Mouse (Mus musculus) liver, postnatal 0 days (tissue): ENCODE results near the gene Chst15. TPM values are rescaled to one million over a fixed set of nuclear protein-coding genes. Genes with fewer than 3 reads are reported as not detected.

ENCODE experiments used
- ATAC-seq: fragments of 200-750 bp; cut with Nextera tagmentation; 2 replicates; pipeline ENCODE4 v1.8.0; 2017; ENCODE audit warnings: mild to moderate bottlenecking, moderate library complexity
- DNase-seq: peaks from one replicate; pipeline ENCODE4 v3.0.0-alpha.2; 2016
- H3K27ac ChIP-seq: fragments of 300-500 bp; sonication (generic); 2 replicates; pipeline ENCODE4 v1.5.1; 2014; ENCODE audit warnings: antibody characterized with exemption, moderate library complexity, mild to moderate bottlenecking, low read depth
- H3K27me3 ChIP-seq: fragments of 300-500 bp; sonication (generic); 2 replicates; pipeline ENCODE4 v1.6.1; 2014; ENCODE audit warnings: low read length, control low read depth, mixed read lengths; ENCODE audit not compliant: insufficient read depth
- H3K36me3 ChIP-seq: fragments of 300-500 bp; sonication (generic); replicated peaks from 2 replicates; pipeline ENCODE4 v1.6.1; 2014; ENCODE audit warnings: mild to moderate bottlenecking, control low read depth, low read length, moderate library complexity, mixed read lengths; ENCODE audit not compliant: insufficient read depth
- H3K4me1 ChIP-seq: fragments of 300-500 bp; sonication (generic); 2 replicates; pipeline ENCODE4 v1.6.1; 2014; ENCODE audit warnings: antibody characterized with exemption, mild to moderate bottlenecking, control low read depth; ENCODE audit not compliant: insufficient read depth
- H3K4me2 ChIP-seq: fragments of 300-500 bp; sonication (generic); 2 replicates; pipeline ENCODE4 v1.6.1; 2014; ENCODE audit warnings: low read depth, mild to moderate bottlenecking, low read length, moderate library complexity, mixed read lengths
- H3K4me3 ChIP-seq: fragments of 300-500 bp; sonication (generic); 2 replicates; pipeline ENCODE4 v1.5.1; 2014; ENCODE audit warnings: low read depth, low read length
- H3K9ac ChIP-seq: fragments of 300-500 bp; sonication (generic); replicated peaks from 2 replicates; pipeline ENCODE4 v1.6.1; 2014; ENCODE audit warnings: mild to moderate bottlenecking, moderate library complexity
- H3K9me3 ChIP-seq: fragments of 300-500 bp; sonication (generic); 2 replicates; pipeline ENCODE4 v1.6.1; 2016; ENCODE audit warnings: mild to moderate bottlenecking, control low read depth, low read length, mixed read lengths
- CTCF ChIP-seq: sonication (generic); IDR thresholded peaks from 2 replicates; pipeline ENCODE4 v1.5.1; 2016; ENCODE audit warnings: antibody characterized with exemption, low read depth
- EP300 ChIP-seq: IDR thresholded peaks from 2 replicates; pipeline ENCODE4 v1.6.1; 2016; ENCODE audit warnings: antibody characterized with exemption, low read depth, mild to moderate bottlenecking
- WGBS: fragments of 180-500 bp; shearing (Covaris S2); extraction: QIAGEN DNeasy Blood & Tissue Kit; methylation state at CpG from one replicate; pipeline ENCODE4 v1.1.7; 2014; ENCODE audit not compliant: insufficient replicate concordance; 5-methylcytosine and 5-hydroxymethylcytosine counted together
- polyA plus RNA-seq: library from polyadenylated mRNA; unstranded; fragments of >200 nt; fragmentation: Nextera tagmentation; extraction: Ambion mirVana; gene quantifications from 2 replicates; pipeline ENCODE4 v1.2.1, GENCODE M21; 2015

Gene Chst15
- polyA plus RNA-seq, 1 experiment from 2014 or later: 5.4 TPM

DNA sequence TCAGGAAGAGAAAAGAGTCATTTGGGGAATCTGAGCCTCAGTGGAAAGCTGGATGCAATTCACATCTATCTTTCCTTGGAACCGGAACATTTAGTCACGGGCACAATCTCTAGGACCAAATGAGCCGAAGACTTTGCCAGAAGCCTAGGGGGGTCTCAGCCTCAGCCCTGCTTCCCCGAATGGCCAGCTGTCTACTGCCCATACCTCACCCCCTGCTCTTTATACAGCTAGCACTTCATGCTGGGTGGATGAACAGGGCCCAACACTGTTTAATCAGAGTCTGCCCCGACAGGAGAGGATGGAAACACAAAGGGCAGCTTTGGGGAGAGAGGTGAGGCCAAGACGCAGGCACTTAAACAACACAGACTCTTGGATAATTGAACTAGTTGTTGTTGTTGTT is 53.8 kb downstream of the Chst15 start:
- no peak for TF ChIP-seq CTCF
- no peak for TF ChIP-seq EP300
- DNase-seq (no peak), ATAC-seq (no peak)
- Histone ChIP-seq H3K4me2 (no peak overlapping the region), H3K9ac (no peak overlapping the region), H3K9me3 (no peaks in the 10 kb centered on the region), H3K27me3 (no peaks in the 10 kb centered on the region), H3K27ac (no peak overlapping the region), H3K4me1 (peaks cover 5% of the 10 kb centered on the region), H3K4me3 (no peak overlapping the region), H3K36me3 (peaks cover 24% of the 10 kb centered on the region)
- WGBS: 80% methylated on average over 6 of the region's 6 CpGs

DNA sequence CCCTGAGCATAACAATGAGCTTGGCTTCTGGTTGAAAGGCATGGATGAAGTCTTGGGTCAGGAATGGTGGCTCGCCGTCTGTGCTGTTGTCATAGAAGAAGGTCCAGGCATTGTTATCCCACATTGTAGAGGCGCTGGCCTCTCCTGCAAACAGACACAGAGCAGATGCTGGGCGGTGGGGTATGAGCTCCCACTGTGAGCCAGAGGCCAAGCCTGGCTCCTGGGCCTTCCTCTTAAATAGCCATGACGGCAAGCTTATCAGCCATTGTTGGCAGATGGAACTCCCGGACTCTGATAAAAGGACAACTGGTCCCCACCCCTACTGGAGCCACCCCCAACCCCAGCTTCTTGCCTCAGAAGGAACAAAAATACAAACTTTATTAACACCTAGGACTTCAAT is 54.3 kb downstream of the Chst15 start:
- DNase-seq (peak; percentile 19), ATAC-seq (peak; percentile 37; the same call in 1 of the 2 replicates)
- H3K27me3 ChIP-seq: no peaks in the 10 kb centered on the region
- peaks cover 5% of the 10 kb centered on the region for H3K4me1 ChIP-seq
- peak overlapping the region; percentile 38; the same call in 1 of the 2 replicates for H3K4me2 ChIP-seq
- WGBS: 56% methylated on average over 6 of the region's 6 CpGs
- H3K4me3 ChIP-seq: no peak overlapping the region
- peaks cover 22% of the 10 kb centered on the region for H3K36me3 ChIP-seq
- H3K27ac ChIP-seq: no peak overlapping the region
- TF ChIP-seq EP300 (no peak), CTCF (no peak)
- H3K9me3 ChIP-seq: no peaks in the 10 kb centered on the region
- no peak overlapping the region for H3K9ac ChIP-seq

DNA sequence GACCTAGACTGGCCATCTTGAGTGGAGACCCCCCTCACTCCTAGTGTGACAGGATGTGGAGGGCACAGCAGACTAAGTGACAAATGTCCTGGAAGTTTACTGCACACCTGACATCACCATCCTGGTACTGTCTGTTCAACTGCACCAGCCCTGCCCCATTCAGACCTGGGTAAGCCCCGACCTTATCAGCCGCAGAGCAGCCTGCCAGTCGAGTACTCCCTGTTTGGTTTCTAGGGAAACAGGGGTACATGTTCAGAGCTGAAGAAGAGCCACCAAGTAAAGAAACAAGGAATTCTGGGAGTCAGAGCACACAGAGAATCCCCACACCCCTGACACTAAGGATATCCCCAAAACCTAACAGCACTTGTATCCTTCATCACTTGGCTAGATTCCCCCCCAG is 55.1 kb downstream of the Chst15 start:
- H3K27me3 ChIP-seq: no peaks in the 10 kb centered on the region
- 35% methylated on average over 3 of the region's 3 CpGs for WGBS
- H3K4me3 ChIP-seq: no peak overlapping the region
- H3K9ac ChIP-seq: no peak overlapping the region
- TF ChIP-seq CTCF: no peak
- TF ChIP-seq EP300: peak; percentile 67; the same call in 1 of the 2 replicates
- peak overlapping the region; percentile 38 for H3K4me2 ChIP-seq
- DNase-seq: peak; percentile 47
- H3K36me3 ChIP-seq: peaks cover 20% of the 10 kb centered on the region
- H3K9me3 ChIP-seq: no peaks in the 10 kb centered on the region
- no peak overlapping the region for H3K27ac ChIP-seq
- H3K4me1 ChIP-seq: peaks cover 5% of the 10 kb centered on the region
- peak; percentile 92 for ATAC-seq

DNA sequence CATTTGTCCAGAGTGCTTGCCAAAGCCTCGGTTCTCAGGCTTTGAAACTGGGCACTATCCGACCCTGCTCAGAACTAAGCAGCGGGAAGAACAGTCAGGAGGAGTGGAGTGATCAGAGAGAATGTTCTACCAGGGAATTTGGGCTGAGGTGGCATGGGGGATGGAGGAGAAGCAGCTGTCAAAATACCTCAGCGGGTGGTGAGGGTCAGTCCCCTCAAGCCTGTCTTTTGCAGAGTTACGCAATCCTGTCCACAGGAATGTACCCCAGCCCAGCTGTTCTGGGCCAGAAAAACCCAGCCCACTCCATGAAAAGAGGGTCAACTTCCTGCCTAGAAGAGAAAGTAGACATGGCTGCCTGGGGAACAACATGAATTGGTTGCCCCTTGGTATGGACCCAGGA is 56.4 kb downstream of the Chst15 start:
- Histone ChIP-seq H3K36me3 (peaks cover 17% of the 10 kb centered on the region), H3K4me1 (peaks cover 5% of the 10 kb centered on the region), H3K4me3 (no peak overlapping the region), H3K9me3 (no peaks in the 10 kb centered on the region), H3K9ac (no peak overlapping the region), H3K27ac (no peak overlapping the region), H3K4me2 (no peak overlapping the region), H3K27me3 (no peaks in the 10 kb centered on the region)
- TF ChIP-seq EP300: no peak
- no peak for TF ChIP-seq CTCF
- WGBS: 70% methylated on average over 5 of the region's 5 CpGs
- DNase-seq (no peak), ATAC-seq (no peak)

DNA sequence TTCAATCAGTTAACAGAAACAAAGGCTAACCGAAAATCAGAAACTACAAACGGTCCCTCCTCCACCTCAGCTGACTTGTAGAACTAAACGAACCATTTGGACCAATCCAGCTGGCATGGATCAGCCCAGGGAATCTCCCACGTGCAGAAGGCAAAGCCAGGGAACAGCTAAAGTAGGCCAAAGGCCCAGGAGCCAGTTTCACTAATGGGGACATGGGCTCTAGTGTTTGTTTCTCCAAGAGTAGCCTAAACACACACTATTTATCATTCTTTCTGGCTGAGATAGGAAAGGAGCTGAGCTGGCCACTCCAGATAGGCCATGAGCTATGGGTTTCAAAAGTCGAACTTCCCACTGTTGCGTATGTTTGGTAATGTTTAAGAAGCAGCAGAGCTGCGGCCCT is 58.2 kb downstream of the Chst15 start:
- DNase-seq: no peak

DNA sequence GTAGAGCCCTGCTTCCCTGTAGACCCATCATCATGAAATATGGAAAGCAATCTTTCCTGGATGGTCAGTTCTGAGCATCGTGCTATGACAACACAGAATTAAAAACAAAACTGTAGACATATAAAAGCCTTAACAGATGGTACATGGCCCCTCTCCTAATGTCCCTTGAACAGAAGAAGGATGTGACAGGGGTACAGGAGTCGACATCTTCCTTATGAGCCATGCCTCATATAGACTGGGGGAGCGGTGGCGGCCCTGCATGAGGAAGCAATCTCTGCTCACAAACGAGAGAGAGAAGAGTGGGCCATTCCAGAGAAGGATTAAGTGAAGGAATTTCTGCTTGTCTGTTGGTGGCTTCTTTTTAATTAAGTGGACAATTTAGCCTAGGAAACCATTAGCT is 58.8 kb downstream of the Chst15 start:
- peaks cover 5% of the 10 kb centered on the region for H3K4me1 ChIP-seq
- TF ChIP-seq EP300 (no peak), CTCF (no peak)
- H3K4me2 ChIP-seq: no peak overlapping the region
- 85% methylated on average over 5 of the region's 5 CpGs for WGBS
- H3K27me3 ChIP-seq: no peaks in the 10 kb centered on the region
- peaks cover 18% of the 10 kb centered on the region for H3K36me3 ChIP-seq
- no peak overlapping the region for H3K4me3 ChIP-seq
- DNase-seq: no peak
- H3K9ac ChIP-seq: no peak overlapping the region
- no peak for ATAC-seq
- H3K9me3 ChIP-seq: no peaks in the 10 kb centered on the region
- H3K27ac ChIP-seq: no peak overlapping the region

More for the DNA sequence above, 58.2 kb downstream of the Chst15 start:
- Histone ChIP-seq H3K9me3 (no peaks in the 10 kb centered on the region), H3K27ac (no peak overlapping the region), H3K9ac (no peak overlapping the region), H3K4me2 (no peak overlapping the region), H3K27me3 (no peaks in the 10 kb centered on the region), H3K36me3 (peaks cover 20% of the 10 kb centered on the region), H3K4me3 (no peak overlapping the region), H3K4me1 (peaks cover 5% of the 10 kb centered on the region)
- TF ChIP-seq EP300 (no peak), CTCF (no peak)
- 66% methylated on average over 7 of the region's 7 CpGs for WGBS
- no peak for ATAC-seq

DNA sequence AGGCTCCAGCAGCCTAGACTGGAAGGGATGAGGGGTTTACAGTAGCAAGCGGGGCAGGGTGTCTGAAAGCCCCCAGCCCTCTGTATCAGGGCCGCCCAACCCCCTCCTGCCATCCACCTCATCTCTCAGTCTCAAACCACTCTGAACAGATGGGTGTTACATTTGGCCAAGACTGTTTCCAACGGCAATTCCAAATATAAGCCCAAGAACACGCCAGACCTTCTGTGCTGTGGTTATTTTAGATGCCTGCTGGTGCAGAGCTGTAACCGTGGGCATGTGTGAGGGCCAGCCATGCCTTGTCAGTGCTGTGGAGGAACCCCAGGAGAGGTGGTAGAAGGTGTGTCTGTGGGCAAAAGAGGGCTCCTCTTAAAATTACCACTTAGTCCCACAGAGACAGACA is 63.5 kb downstream of the Chst15 start:
- no peak overlapping the region for H3K9ac ChIP-seq
- H3K27me3 ChIP-seq: no peaks in the 10 kb centered on the region
- H3K4me2 ChIP-seq: no peak overlapping the region
- WGBS: 79% methylated on average over 5 of the region's 5 CpGs
- DNase-seq (no peak), ATAC-seq (no peak)
- peaks cover 7% of the 10 kb centered on the region for H3K36me3 ChIP-seq
- no peak for TF ChIP-seq EP300
- no peak for TF ChIP-seq CTCF
- H3K27ac ChIP-seq: no peak overlapping the region
- no peaks in the 10 kb centered on the region for H3K9me3 ChIP-seq
- H3K4me3 ChIP-seq: no peak overlapping the region
- H3K4me1 ChIP-seq: no peaks in the 10 kb centered on the region
